In genomic region chr10:23010715-23011114, GRCm38 (mm10) we compare ENCODE assay signal across 19 mouse cellular contexts.
DNase-seq lines count a peak whose midpoint lies in the region; ATAC-seq and TF ChIP-seq lines count a peak whose summit lies in the region.
"Had no signal": no experiment of that assay in that cellular context is flagged by ENCODE, and none has a peak within 500 bp of the region (broad histone marks: within the 10 kb centered on the region; RNA-seq: fewer than 3 reads in every experiment).

No protein-coding gene starts in this region.

- no peaks in the 10 kb centered on the region for H3K36me3 ChIP-seq in lung, embryonic 14.5 days (ENCODE audit: insufficient read depth)
- no peaks in the 10 kb centered on the region for H3K36me3 ChIP-seq in kidney, postnatal 0 days (ENCODE audit: insufficient read depth, low read length)
- no peaks in the 10 kb centered on the region for H3K36me3 ChIP-seq in stomach, embryonic 16.5 days (ENCODE audit: control insufficient read depth, insufficient read depth, low read length)
- H3K36me3 ChIP-seq: embryonic facial prominence, embryonic 10.5 days; heart, embryonic 15.5 days; hindbrain, embryonic 13.5 days; limb, embryonic 12.5 days; liver, embryonic 13.5 days; midbrain, embryonic 13.5 days had no signal

- H3K4me1 ChIP-seq in lung, embryonic 14.5 days (ENCODE audit: insufficient read depth) = 0 out of 2 replicates have a peak, but pooled peaks cover 3% of the 10 kb centered on the region
- no peaks in the 10 kb centered on the region for H3K4me1 ChIP-seq in lung, adult 2 months (ENCODE audit: control insufficient read depth, insufficient read depth, low read length)
- no peaks in the 10 kb centered on the region for H3K4me1 ChIP-seq in kidney, postnatal 0 days (replicated peaks; ENCODE audit: insufficient read depth, low read length)
- H3K4me1 ChIP-seq in stomach, embryonic 16.5 days (ENCODE audit: control insufficient read depth, insufficient read depth, low read length) = peaks cover 3% of the 10 kb centered on the region; the same call in 1 of the 2 replicates
- H3K4me1 ChIP-seq: embryonic facial prominence, embryonic 10.5 days; heart, embryonic 15.5 days; limb, embryonic 12.5 days; liver, embryonic 13.5 days; megakaryocyte, embryonic 14.5 days had no signal

- peak; percentile 76 for ATAC-seq in lung, embryonic 14.5 days (ENCODE audit: insufficient read depth)
- no peak for ATAC-seq in kidney, postnatal 0 days (replicated peaks; ENCODE audit: low FRiP score, low read depth)
- ATAC-seq in stomach, embryonic 16.5 days (ENCODE audit: insufficient read depth, low FRiP score) = peak; percentile 37; the same call in 1 of the 2 replicates
- ATAC-seq: forebrain, embryonic 16.5 days; midbrain, embryonic 13.5 days had no signal

- H3K4me3 ChIP-seq in lung, embryonic 14.5 days (ENCODE audit: low read depth, low read length) = no peak overlapping the region
- no peak overlapping the region for H3K4me3 ChIP-seq in lung, adult 2 months (replicated peaks; ENCODE audit: extremely low read depth, low read depth, low read length)
- no peak overlapping the region for H3K4me3 ChIP-seq in kidney, postnatal 0 days (replicated peaks; ENCODE audit: low read depth, low read length)
- H3K4me3 ChIP-seq in stomach, embryonic 16.5 days (replicated peaks; ENCODE audit: low read length) = no peak overlapping the region
- no peak overlapping the region for H3K4me3 ChIP-seq in left cerebral cortex, adult 2 months
- H3K4me3 ChIP-seq: embryonic facial prominence, embryonic 10.5 days; heart, embryonic 15.5 days; hindbrain, embryonic 13.5 days; limb, embryonic 12.5 days; liver, embryonic 13.5 days; megakaryocyte, embryonic 14.5 days; midbrain, embryonic 13.5 days had no signal

- no peak for TF ChIP-seq CTCF in lung, embryonic 14.5 days (IDR thresholded peaks at IDR 0.05; ENCODE audit: low read depth)
- no peak for TF ChIP-seq CTCF in lung, adult 2 months (IDR thresholded peaks at IDR 0.05; ENCODE audit: insufficient read depth, low read length)
- no peak for TF ChIP-seq CTCF in kidney, postnatal 0 days (IDR thresholded peaks at IDR 0.05; ENCODE audit: low read depth)
- no peak for TF ChIP-seq CTCF in left cerebral cortex, adult 2 months (IDR thresholded peaks at IDR 0.05)

- peak; percentile 78 for DNase-seq in lung, embryonic 14.5 days
- DNase-seq in lung, adult 2 months = no peak
- DNase-seq in kidney, adult 8-10 months = peak; percentile 4 to 20
- DNase-seq in kidney, postnatal 0 days (ENCODE audit: low spot score) = peak; percentile 85
- DNase-seq in embryo, embryonic 10.5 days (ENCODE audit: low spot score) = no peak
- no peak for DNase-seq in left cerebral cortex, adult 2 months (ENCODE audit: extremely low spot score in 1 of 2, low spot score in 2 of 2)
- DNase-seq: cerebellum, adult 9-10 months; heart, postnatal 36 days; layer of hippocampus, postnatal 36 days; liver, embryonic 13.5 days; lung, postnatal 36 days had no signal

- H3K27me3 ChIP-seq in lung, embryonic 14.5 days (ENCODE audit: insufficient read depth, low read length) = no peaks in the 10 kb centered on the region
- no peaks in the 10 kb centered on the region for H3K27me3 ChIP-seq in kidney, postnatal 0 days (ENCODE audit: insufficient read depth, low read length)
- H3K27me3 ChIP-seq in stomach, embryonic 16.5 days (ENCODE audit: control insufficient read depth, insufficient read depth, low read length) = no peaks in the 10 kb centered on the region
- H3K27me3 ChIP-seq: heart, embryonic 15.5 days; hindbrain, embryonic 13.5 days; liver, embryonic 13.5 days; megakaryocyte, embryonic 14.5 days; midbrain, embryonic 13.5 days had no signal

- H3K9ac ChIP-seq in lung, embryonic 14.5 days = no peak overlapping the region
- no peak overlapping the region for H3K9ac ChIP-seq in kidney, postnatal 0 days (ENCODE audit: low read depth, low read length)
- H3K9ac ChIP-seq in stomach, embryonic 16.5 days (ENCODE audit: low read length) = no peak overlapping the region
- H3K9ac ChIP-seq: heart, embryonic 15.5 days; hindbrain, embryonic 13.5 days; limb, embryonic 12.5 days; liver, embryonic 13.5 days; midbrain, embryonic 13.5 days had no signal

- H3K4me2 ChIP-seq in lung, embryonic 14.5 days = no peak overlapping the region
- H3K4me2 ChIP-seq in kidney, postnatal 0 days (ENCODE audit: low read length) = no peak overlapping the region
- no peak overlapping the region for H3K4me2 ChIP-seq in stomach, embryonic 16.5 days (ENCODE audit: low read depth, low read length)
- H3K4me2 ChIP-seq: heart, embryonic 15.5 days; hindbrain, embryonic 13.5 days; limb, embryonic 12.5 days; liver, embryonic 13.5 days; midbrain, embryonic 13.5 days had no signal

- intact Hi-C loops in left cerebral cortex, adult 2 months (cut with DNase I) = no loop called here

- no peak for TF ChIP-seq POLR2A in lung, adult 2 months (IDR thresholded peaks at IDR 0.05; ENCODE audit: borderline replicate concordance, extremely low read depth, low read depth, low read length)

- H3K27ac ChIP-seq in lung, embryonic 14.5 days (ENCODE audit: low read depth) = peak overlapping the region; percentile 66; the same call in 1 of the 2 replicates
- 0 out of 2 replicates have a peak overlapping the region, but pooled peaks have one; percentile 4 for H3K27ac ChIP-seq in kidney, postnatal 0 days
- no peak overlapping the region for H3K27ac ChIP-seq in stomach, embryonic 16.5 days (ENCODE audit: low read length)
- H3K27ac ChIP-seq in left cerebral cortex, adult 2 months = no peak overlapping the region
- H3K27ac ChIP-seq: embryonic facial prominence, embryonic 10.5 days; heart, embryonic 15.5 days; hindbrain, embryonic 13.5 days; limb, embryonic 12.5 days; liver, embryonic 13.5 days; midbrain, embryonic 13.5 days had no signal

- no peaks in the 10 kb centered on the region for H3K9me3 ChIP-seq in lung, embryonic 14.5 days (ENCODE audit: low read depth, low read length)
- no peaks in the 10 kb centered on the region for H3K9me3 ChIP-seq in kidney, postnatal 0 days (replicated peaks; ENCODE audit: low read length)
- H3K9me3 ChIP-seq in stomach, embryonic 16.5 days (replicated peaks; ENCODE audit: control insufficient read depth, low read length) = no peaks in the 10 kb centered on the region
- H3K9me3 ChIP-seq: embryonic facial prominence, embryonic 10.5 days; heart, embryonic 15.5 days; hindbrain, embryonic 13.5 days; limb, embryonic 12.5 days; liver, embryonic 13.5 days; midbrain, embryonic 13.5 days had no signal

- 28% methylated on average over 4 of the region's 4 CpGs for WGBS in lung, embryonic 14.5 days
- WGBS in lung, adult 2 months = 49% methylated on average over 4 of the region's 4 CpGs
- 61% methylated on average over 4 of the region's 4 CpGs for WGBS in kidney, postnatal 0 days
- WGBS in stomach, embryonic 16.5 days = 43% methylated on average over 4 of the region's 4 CpGs

Comparison
In these comparisons a context has a peak if more than half of its experiments do, and no peak if none do; other contexts are left out.
1. DNase-seq: peak in lung, embryonic 14.5 days (single experiment), kidney, adult 8-10 months (2 of 2) and kidney, postnatal 0 days (single experiment); none in lung, adult 2 months (single experiment), embryo, embryonic 10.5 days (single experiment) and left cerebral cortex, adult 2 months (0 of 2).
2. H3K27ac ChIP-seq: peak in lung, embryonic 14.5 days (single experiment) and kidney, postnatal 0 days (single experiment); none in stomach, embryonic 16.5 days (single experiment) and left cerebral cortex, adult 2 months (single experiment).